Mouse (Mus musculus): ENCODE results near the gene Slmap.
"Not testable (repeated sequence)": the region's sequence is repeated elsewhere in the genome, so short reads cannot be mapped to it uniquely, and the experiment has no call there.

The Slmap gene

DNA sequence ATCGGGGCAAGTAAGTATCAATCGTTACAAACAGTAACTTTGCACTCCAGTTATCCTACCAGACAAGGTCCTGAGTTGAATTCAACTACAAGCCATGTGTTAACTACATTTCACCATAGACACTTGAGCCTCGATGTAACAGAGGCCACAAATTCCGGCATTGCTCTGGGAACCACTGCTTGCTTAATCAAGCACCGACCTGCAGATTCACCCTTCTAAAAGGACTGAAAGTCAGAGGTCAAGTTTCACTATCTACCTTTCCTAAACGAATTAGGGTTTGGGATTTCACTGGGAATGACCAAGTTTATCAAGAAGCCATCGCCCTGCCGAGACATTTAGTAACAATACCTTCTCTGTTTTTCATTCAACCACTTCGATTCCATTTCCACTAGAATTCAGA, 2.0 kb downstream of the Slmap start:
- DNase-seq: no peak

DNA sequence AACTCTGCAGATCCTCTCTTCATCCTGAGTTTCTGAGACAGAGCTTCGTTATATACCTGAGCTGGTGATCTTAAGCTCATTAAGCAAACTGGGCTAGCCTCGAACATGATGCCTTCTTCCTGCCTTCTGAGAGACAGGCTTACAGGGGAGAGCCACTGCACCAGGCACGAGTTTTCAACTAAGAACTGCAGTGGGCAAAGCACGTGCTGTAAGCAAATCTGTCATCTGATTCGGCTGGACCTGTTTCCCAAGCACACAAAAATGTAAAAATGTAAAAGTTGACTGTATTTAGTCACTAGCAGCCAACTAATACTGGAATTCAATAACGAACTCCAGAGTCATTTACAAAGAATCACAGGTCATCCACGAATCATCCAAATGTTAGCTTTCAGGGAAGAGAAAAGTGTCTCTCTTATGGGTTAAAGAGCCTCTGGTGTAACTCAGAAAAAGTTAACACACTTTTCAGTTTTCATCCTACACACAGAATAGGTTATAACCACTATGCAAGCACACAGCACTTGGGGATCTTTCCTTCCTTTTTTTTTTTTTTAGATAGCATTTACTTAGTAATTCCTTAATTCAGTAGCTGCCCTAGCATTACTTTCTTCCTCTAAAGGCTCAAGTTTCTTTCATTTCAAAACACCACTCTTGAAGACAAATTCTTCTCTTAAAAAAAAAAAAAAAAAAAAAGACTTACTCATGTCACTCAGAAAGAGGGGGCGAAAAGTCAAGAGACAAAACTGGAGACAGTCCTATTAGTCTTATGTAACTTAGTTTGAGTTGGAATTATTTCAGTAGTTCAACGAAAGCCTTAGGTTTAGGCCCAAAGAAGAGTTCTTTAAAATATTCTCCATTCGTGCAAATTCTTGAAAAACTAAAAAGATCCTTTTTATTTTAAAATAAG, 3.1 kb downstream of the Slmap start:
- no peak for DNase-seq

GRCm38 (mm10) chr14:26530350-26530749, 4.4 kb downstream of the Slmap start:
- peak; percentile 87 for DNase-seq

GRCm38 (mm10) chr14:26528296-26528695, 6.4 kb downstream of the Slmap start:
- DNase-seq: no peak

DNA sequence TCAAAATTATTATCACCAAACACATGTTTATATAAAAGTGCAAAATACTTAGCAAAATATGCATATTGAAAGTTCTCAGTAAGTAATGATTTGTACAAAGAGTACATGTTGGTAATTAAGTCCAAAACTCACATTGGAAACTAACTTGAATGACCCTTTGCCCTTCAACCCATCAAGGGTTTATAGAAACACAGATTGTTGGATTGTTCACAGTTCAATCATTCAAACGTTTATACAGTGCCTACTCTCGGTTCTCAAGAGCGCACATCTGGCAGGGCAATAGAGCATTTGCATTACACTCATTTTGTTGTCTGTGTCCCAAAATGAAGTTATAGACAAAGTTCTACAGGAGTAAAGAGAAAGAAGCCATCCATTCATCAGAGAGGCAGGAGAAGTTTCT, 8.8 kb downstream of the Slmap start:
- peak; percentile 30 for DNase-seq

DNA sequence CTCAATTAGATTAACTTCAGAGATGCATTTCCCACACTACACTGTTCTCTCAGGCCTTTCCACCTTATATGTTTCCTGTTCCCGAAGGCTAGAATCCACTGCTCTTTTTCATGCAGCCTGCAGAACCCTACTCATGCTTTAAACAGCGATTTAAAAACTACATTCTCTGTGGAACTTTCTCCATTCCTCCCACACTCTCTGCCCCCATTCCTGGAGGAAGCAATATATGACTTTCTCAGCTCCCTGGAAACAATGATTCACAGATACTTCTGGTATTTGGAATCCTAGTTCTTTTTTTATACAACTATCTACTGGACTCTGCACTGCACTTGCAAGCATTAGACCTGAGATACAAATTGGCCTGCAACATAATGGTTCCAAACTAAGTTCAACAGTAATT, 11.6 kb downstream of the Slmap start:
- DNase-seq: no peak

DNA sequence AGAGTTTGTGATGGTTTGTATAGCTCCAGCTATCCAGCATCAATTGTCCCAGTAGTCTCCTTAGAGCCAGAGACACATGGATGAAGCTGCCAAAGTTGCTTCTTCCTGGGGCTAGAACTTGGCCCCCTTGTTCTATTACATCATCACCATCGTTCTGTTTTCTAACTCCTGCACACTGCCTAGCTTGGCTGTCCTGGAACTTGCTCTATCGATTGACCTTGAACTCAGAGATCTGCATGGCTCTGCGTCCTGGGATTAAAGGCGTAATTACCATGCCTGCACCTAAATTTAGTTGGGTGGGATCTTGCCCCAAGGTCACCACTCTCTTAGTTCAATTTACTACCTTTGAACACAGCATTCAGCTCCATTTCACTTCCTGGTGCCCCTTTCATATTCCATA, 14.9 kb downstream of the Slmap start:
- no peak for DNase-seq

DNA sequence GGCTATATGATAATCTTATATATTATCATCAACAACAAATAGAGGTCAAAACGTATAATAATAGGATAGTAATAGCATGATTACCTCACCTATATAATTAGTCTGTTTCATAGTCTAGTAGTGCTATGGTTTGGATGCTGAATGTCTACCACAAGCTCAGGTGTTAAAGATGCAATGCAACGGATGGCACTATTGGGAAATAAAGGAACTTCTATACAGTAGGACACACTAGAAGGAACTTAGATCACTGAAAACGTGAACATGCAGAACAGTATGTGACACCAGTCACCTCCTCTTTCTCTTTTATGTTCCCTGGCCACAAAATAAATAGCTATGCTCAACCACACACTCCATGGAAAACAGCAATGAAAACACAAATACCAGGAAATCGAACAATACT, 16.9 kb downstream of the Slmap start:
- no peak for DNase-seq

DNA sequence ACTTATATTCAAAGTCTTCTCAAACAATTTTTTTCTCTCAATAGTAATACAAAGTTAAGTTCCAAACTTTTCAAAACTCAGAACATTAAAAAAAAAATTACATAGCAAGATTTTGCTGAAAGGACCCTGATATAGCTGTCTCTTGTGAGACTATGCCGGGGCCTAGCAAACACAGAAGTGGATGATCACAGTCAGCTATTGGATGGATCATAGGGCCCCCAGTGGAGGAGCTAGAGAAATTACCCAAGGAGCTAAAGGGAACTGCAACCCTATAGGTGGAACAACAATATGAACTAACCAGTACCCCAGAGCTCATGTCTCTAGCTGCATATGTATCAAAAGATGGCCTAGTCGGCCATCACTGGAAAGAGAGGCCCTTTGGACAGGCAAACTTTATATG, 18.5 kb downstream of the Slmap start:
- not testable (repeated sequence) for DNase-seq

GRCm38 (mm10) chr14:26515802-26516201, 18.9 kb downstream of the Slmap start:
- DNase-seq: no peak

DNA sequence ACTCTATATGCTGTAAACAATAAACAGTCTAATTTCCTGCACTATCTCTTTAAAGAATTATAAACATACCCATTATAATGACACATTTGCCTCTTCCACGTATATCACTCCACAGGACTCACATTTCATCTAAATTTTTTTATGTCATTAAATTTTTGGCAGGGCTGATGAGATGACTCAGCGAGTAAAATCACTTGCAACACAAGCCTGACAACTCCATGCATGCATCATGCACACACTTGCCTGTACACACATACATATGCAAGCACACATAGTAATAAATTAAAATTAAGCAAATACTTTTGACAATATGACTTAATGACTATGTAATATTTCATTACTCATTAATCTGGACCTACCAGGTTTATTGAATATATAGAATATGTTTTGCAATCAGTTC, 24.2 kb downstream of the Slmap start:
- DNase-seq: no peak

- DNase-seq: no peak
Measured at GRCm38 (mm10) chr14:26508150-26508549, 26.6 kb downstream of the Slmap start.

DNA sequence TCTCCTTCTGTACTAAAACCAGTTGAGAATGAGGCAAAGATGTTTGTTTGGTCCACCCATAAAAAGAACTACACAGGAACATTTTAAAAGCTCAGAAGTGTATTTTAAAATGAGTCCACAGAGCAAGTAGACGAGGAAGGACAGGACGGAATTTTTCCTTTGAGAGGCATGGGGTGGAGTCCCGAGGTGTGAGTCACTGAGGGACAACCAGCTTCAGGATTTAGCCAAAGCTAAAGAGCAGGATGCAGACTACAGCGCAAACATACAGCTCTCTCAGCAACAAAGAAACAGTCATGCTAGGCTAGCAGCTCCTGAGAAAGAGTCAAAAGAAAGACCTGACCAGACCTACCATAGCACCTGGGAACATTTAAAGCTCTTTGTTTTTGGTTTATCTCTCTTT, 27.4 kb downstream of the Slmap start:
- DNase-seq: no peak

DNA sequence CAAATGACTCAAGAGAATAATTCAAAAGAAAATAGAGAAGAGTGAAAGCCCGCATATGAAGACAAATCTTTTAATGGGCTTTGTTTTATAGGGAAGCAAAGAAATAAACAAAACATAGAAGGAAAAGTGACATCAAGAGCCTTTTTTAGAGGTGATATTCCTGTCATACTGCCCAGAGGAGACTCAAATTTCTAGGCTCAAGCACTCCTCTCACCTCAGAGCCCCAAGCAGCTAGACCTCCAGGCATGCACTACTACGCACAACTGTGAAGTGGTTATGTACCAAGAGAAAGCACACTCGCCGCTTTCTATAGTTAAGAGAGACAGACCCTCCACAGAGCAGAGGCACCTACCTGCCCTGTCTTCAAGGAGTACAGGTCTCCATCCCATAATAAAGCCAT, 30.2 kb downstream of the Slmap start:
- DNase-seq: no peak

- DNase-seq: no peak
Measured at GRCm38 (mm10) chr14:26500136-26500933, 34.4 kb downstream of the Slmap start.

GRCm38 (mm10) chr14:26495021-26495420, 39.7 kb downstream of the Slmap start:
- no peak for DNase-seq

DNA sequence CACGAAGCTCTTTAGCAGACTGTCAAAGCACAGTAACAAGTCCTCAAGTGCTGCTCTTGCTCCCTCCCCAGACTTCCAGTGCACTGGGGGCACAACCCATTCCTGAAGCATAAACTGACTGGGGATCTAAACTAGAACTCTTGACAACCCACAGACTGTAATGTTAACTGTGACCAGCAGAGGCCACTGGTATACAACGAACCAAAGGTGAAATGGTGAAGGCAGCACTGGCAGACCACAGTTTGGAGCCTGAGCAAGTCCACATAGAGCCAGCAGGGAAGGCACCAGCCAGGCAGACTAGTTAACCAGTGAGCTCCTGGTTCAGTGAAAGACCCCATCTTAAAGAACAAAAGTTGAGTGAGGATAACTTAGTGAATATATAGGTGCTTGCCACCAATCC, 43.6 kb downstream of the Slmap start:
- peak; percentile 82 for DNase-seq

DNA sequence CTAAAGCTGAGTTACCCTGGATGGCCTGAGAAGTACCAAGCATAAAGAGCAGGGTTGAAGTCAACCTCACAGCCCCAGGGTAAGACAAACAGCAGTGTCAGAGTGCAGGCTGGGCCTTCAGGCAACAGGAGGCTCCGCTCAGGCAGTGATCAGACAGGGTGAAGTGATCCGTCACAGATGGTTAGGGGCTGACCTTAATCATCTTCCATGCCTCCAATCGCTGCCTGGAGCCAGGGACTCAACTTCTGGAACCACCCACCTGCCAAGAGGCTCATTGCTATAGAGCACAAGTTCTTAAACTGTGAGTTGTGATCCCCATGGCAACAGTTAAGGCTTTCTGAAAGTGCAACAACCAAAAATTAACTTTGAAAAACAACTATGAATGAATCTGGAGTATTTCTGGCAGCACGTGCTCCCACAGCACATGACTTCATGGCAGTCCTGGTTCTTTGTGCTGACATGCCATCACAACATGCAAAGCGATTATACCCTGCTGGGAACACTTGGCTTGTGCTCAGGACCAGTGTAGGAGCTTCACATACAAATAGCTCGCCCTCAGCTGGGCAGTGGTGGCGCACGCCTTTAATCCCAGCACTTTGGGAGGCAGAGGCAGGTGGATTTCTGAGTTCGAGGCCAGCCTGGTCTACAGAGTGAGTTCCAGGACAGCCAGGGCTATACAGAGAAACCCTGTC, 46.3 kb downstream of the Slmap start:
- DNase-seq: no peak

DNA sequence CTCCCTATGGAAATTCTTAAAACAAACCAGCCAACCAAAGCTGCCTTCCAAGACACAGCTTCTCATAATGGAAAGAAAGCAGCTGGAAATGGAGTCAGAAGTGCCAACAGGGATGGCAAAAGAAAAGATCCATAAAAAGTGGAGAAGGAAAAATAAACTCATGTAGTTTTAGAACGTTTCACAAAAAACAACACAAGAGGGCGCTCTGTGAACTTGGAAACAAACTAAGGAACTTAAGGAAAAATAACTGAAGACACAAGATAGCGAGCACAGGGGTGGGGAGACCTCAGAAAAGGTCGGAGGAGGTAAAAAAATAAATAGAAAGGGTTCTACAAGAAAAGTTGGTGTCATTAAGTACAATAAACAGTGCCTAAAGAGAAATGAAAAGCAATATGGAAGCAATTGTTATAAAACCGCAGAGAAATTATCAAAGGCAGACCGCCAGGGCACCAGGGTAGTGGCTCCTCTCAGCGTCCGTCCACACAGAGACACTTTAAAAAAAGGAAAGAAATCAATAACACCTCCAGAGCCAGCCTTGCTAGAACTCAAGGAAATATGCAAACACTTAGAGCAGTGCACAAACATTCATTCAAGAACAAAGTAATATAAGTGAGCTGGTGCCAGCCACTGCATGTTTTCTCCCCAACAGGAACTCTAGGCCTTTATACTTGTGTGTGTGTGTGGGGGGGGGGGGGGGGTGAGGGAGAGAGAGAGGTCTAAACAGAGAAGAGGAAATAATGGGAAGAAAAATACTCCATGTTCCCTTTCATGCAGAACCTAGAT, 48.1 kb downstream of the Slmap start:
- DNase-seq: peak; percentile 66

GRCm38 (mm10) chr14:26481457-26481856, 53.3 kb downstream of the Slmap start:
- no peak for DNase-seq

- DNase-seq: no peak
Measured at GRCm38 (mm10) chr14:26477738-26478137, 57.0 kb downstream of the Slmap start.

DNA sequence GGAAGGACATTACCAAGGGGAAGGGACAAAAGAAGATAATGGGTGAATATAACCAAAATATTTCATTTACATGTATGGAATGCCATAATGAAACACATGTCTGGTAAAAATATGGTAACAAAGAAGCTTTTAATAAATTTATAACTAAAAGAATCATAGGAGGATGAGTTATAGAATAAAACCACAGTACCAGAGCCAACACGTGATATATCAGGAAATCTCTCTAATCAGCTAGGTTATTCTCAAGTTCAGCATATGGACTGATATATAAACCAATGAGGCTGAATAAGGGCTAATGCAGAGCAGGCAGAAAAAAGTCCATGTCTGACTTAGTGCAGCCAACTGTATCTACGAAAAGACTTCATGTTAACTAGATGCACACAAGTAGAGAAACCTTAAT, 58.3 kb downstream of the Slmap start:
- no peak for DNase-seq

DNA sequence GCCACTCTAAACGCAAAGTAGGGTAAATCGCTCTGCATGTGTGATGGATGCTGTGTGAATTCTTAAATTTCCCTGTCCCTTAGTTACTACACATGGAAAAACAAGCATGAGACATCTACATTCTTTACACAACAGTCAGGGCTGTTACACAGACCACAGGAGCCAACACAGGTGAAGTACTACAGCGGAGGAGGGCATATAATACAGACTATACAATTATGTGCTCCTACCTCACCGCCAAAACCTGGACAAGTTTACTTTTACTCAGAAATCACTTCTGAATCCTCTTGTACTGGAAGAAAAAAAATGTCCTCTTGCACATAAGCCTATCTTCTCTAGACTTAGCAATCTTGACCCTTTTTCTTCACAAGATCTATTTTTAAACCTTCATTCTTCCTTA, 66.8 kb downstream of the Slmap start:
- DNase-seq: no peak
